In the genomic region with DNA sequence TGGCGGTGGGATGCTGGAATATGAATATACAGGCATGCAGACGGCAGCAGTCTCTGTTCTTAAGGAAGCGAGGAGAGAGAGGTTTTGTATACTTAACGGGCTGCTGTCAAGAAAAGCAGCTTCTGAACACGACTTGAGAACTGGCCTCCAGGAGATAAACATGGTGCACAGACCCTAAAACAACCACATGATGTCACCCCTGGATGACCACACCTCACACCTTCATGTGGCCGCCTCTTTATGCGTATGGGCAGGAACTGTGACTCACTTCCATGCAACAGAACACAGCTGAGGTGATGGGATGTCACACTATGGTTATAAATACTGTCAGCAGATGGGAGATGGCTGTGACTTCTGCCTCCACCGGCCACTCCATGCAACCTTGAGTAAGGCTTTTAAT, we compare ENCODE assay signal across 30 mouse cellular contexts.
"Had no signal": no experiment of that assay in that cellular context is flagged by ENCODE, and none has a peak within 500 bp of the region (broad histone marks: within the 10 kb centered on the region; RNA-seq: fewer than 3 reads in every experiment).

No protein-coding gene starts in this region.

- ATAC-seq: liver, embryonic 12.5 days; liver, postnatal 0 days; midbrain, embryonic 13.5 days; midbrain, embryonic 15.5 days; midbrain, embryonic 16.5 days had no signal

- DNase-seq: left cerebral cortex, postnatal 4 days; liver; liver, embryonic 13.5 days; liver, postnatal 0 days; lung, adult 18-20 months; lung, adult 2 months; lung, embryonic 14.5 days; lung, postnatal 10 days; lung, postnatal 14 days; midbrain, embryonic 14.5 days had no signal

- H3K9me3 ChIP-seq: limb, embryonic 10.5 days; limb, embryonic 13.5 days; limb, embryonic 15.5 days; liver, embryonic 12.5 days; liver, embryonic 13.5 days; liver, embryonic 15.5 days; lung, embryonic 15.5 days; midbrain, embryonic 12.5 days; midbrain, embryonic 15.5 days; neural tube, embryonic 12.5 days had no signal

- H3K4me1 ChIP-seq: limb, embryonic 10.5 days; limb, embryonic 12.5 days; limb, embryonic 13.5 days; limb, embryonic 15.5 days; liver, embryonic 12.5 days; liver, embryonic 13.5 days; liver, embryonic 15.5 days; midbrain, embryonic 15.5 days; neural tube, embryonic 12.5 days had no signal

- H3K9ac ChIP-seq: limb, embryonic 12.5 days; limb, embryonic 13.5 days; limb, embryonic 15.5 days; liver, embryonic 12.5 days; liver, embryonic 13.5 days; liver, embryonic 14.5 days; liver, embryonic 15.5 days; liver, postnatal 0 days; lung, embryonic 14.5 days; lung, embryonic 15.5 days; midbrain, embryonic 12.5 days; midbrain, embryonic 13.5 days; midbrain, embryonic 15.5 days; neural tube, embryonic 12.5 days had no signal

- H3K4me3 ChIP-seq: left cerebral cortex, adult 2 months; limb, embryonic 10.5 days; limb, embryonic 12.5 days; limb, embryonic 13.5 days; limb, embryonic 15.5 days; liver, embryonic 12.5 days; liver, embryonic 13.5 days; liver, embryonic 15.5 days; lung, embryonic 15.5 days; megakaryocyte, embryonic 14.5 days; midbrain, embryonic 10.5 days; midbrain, embryonic 12.5 days; midbrain, embryonic 13.5 days; midbrain, embryonic 15.5 days; myocyte; neural tube, embryonic 12.5 days had no signal

- H3K36me3 ChIP-seq: limb, embryonic 10.5 days; limb, embryonic 12.5 days; limb, embryonic 13.5 days; limb, embryonic 15.5 days; liver, embryonic 12.5 days; liver, embryonic 13.5 days; liver, embryonic 15.5 days; lung, embryonic 15.5 days; midbrain, embryonic 10.5 days; midbrain, embryonic 12.5 days; midbrain, embryonic 13.5 days; midbrain, embryonic 15.5 days; neural tube, embryonic 12.5 days had no signal

- H3K27me3 ChIP-seq: limb, embryonic 12.5 days; limb, embryonic 13.5 days; limb, embryonic 15.5 days; liver, embryonic 12.5 days; liver, embryonic 13.5 days; liver, embryonic 15.5 days; lung, embryonic 15.5 days; midbrain, embryonic 12.5 days; midbrain, embryonic 13.5 days; midbrain, embryonic 15.5 days; neural tube, embryonic 12.5 days had no signal

- H3K4me2 ChIP-seq: limb, embryonic 12.5 days; limb, embryonic 13.5 days; limb, embryonic 15.5 days; liver, embryonic 11.5 days; liver, embryonic 12.5 days; liver, embryonic 13.5 days; liver, embryonic 15.5 days; lung, embryonic 14.5 days; lung, embryonic 15.5 days; midbrain, embryonic 11.5 days; midbrain, embryonic 12.5 days; midbrain, embryonic 13.5 days; midbrain, embryonic 15.5 days; neural tube, embryonic 12.5 days had no signal

- H3K27ac ChIP-seq: left cerebral cortex, adult 2 months; limb, embryonic 10.5 days; limb, embryonic 12.5 days; limb, embryonic 13.5 days; limb, embryonic 15.5 days; liver, embryonic 12.5 days; liver, embryonic 13.5 days; liver, embryonic 14.5 days; liver, embryonic 15.5 days; lung, embryonic 15.5 days; macrophage; midbrain, embryonic 10.5 days; midbrain, embryonic 12.5 days; midbrain, embryonic 13.5 days; midbrain, embryonic 15.5 days; neural tube, embryonic 12.5 days had no signal
